Mouse (Mus musculus): ENCODE measurements at regions not wholly inside any gene's neighbourhood (a gene's known extent, or its start where the extent isn't known, plus 50 kb on each side); places are given as distances from the start of the nearest gene placed in this dataset.

GRCm38 (mm10) chr14:100357131-100357530 lies 72.7 kb upstream of the Klf12 start:
- no peak overlapping the region for H3K4me2 ChIP-seq (ENCODE audit: low read depth)
- H3K27ac ChIP-seq (ENCODE audit: low read depth, low read length) = no peak overlapping the region
- DNase-seq = no peak
- no peak for TF ChIP-seq CTCF (IDR thresholded peaks at IDR 0.05; ENCODE audit: low read depth)
- H3K36me3 ChIP-seq (ENCODE audit: insufficient read depth) = no peaks in the 10 kb centered on the region
- ATAC-seq = no peak
- no peaks in the 10 kb centered on the region for H3K9me3 ChIP-seq (ENCODE audit: low read length)
- no peak overlapping the region for H3K9ac ChIP-seq
- no peak overlapping the region for H3K4me3 ChIP-seq (ENCODE audit: low read depth, low read length)
- no peaks in the 10 kb centered on the region for H3K27me3 ChIP-seq (ENCODE audit: insufficient read depth, low read length)
- no peaks in the 10 kb centered on the region for H3K4me1 ChIP-seq (ENCODE audit: insufficient read depth)
- 86% methylated on average over 4 of the region's 4 CpGs for WGBS

GRCm38 (mm10) chr14:100353508-100353907 lies 69.0 kb upstream of the Klf12 start:
- Histone ChIP-seq H3K4me1 (ENCODE audit: insufficient read depth) (no peaks in the 10 kb centered on the region), H3K27ac (ENCODE audit: low read depth, low read length) (no peak overlapping the region), H3K4me2 (ENCODE audit: low read depth) (no peak overlapping the region), H3K9me3 (ENCODE audit: low read length) (no peaks in the 10 kb centered on the region), H3K36me3 (ENCODE audit: insufficient read depth) (no peaks in the 10 kb centered on the region), H3K4me3 (ENCODE audit: low read depth, low read length) (no peak overlapping the region), H3K27me3 (ENCODE audit: insufficient read depth, low read length) (no peaks in the 10 kb centered on the region), H3K9ac (no peak overlapping the region)
- ATAC-seq (no peak), DNase-seq (no peak)
- no peak for TF ChIP-seq CTCF (IDR thresholded peaks at IDR 0.05; ENCODE audit: low read depth)
- WGBS = 77% methylated on average over 4 of the region's 4 CpGs

GRCm38 (mm10) chr14:100352961-100353452 lies 68.5 kb upstream of the Klf12 start:
- H3K27me3 ChIP-seq (ENCODE audit: insufficient read depth, low read length) = no peaks in the 10 kb centered on the region
- H3K27ac ChIP-seq (ENCODE audit: low read depth, low read length) = no peak overlapping the region
- no peak overlapping the region for H3K9ac ChIP-seq
- DNase-seq = no peak
- no peak overlapping the region for H3K4me2 ChIP-seq (ENCODE audit: low read depth)
- TF ChIP-seq CTCF (IDR thresholded peaks at IDR 0.05; ENCODE audit: low read depth) = no peak
- H3K36me3 ChIP-seq (ENCODE audit: insufficient read depth) = no peaks in the 10 kb centered on the region
- ATAC-seq = no peak
- H3K9me3 ChIP-seq (ENCODE audit: low read length) = no peaks in the 10 kb centered on the region
- H3K4me3 ChIP-seq (ENCODE audit: low read depth, low read length) = no peak overlapping the region
- WGBS = 48% methylated on average over 4 of the region's 4 CpGs
- H3K4me1 ChIP-seq (ENCODE audit: insufficient read depth) = no peaks in the 10 kb centered on the region

- ATAC-seq (no peak), DNase-seq (no peak)
- Histone ChIP-seq H3K36me3 (ENCODE audit: insufficient read depth) (no peaks in the 10 kb centered on the region), H3K4me3 (ENCODE audit: low read depth, low read length) (no peak overlapping the region), H3K27me3 (ENCODE audit: insufficient read depth, low read length) (no peaks in the 10 kb centered on the region), H3K9ac (no peak overlapping the region), H3K4me1 (ENCODE audit: insufficient read depth) (no peaks in the 10 kb centered on the region), H3K9me3 (ENCODE audit: low read length) (no peaks in the 10 kb centered on the region), H3K27ac (ENCODE audit: low read depth, low read length) (no peak overlapping the region), H3K4me2 (ENCODE audit: low read depth) (no peak overlapping the region)
- 92% methylated on average over 7 of the region's 7 CpGs for whole genome bisulfite sequencing
- no peak for TF ChIP-seq CTCF (IDR thresholded peaks at IDR 0.05; ENCODE audit: low read depth)
Measured at GRCm38 (mm10) chr14:100351004-100351403, 66.5 kb upstream of the Klf12 start.

- TF ChIP-seq CTCF (IDR thresholded peaks at IDR 0.05; ENCODE audit: low read depth) = no peak
- no peak overlapping the region for H3K27ac ChIP-seq (ENCODE audit: low read depth, low read length)
Measured at GRCm38 (mm10) chr14:100350021-100350790, 65.7 kb upstream of the Klf12 start.

GRCm38 (mm10) chr14:100348336-100349164 lies 64.1 kb upstream of the Klf12 start:
- no peaks in the 10 kb centered on the region for H3K36me3 ChIP-seq (ENCODE audit: insufficient read depth)
- H3K9ac ChIP-seq = no peak overlapping the region
- DNase-seq (peak; percentile 25), ATAC-seq (peak; percentile 83)
- TF ChIP-seq CTCF (IDR thresholded peaks at IDR 0.05; ENCODE audit: low read depth) = no peak
- no peak overlapping the region for H3K4me3 ChIP-seq (ENCODE audit: low read depth, low read length)
- H3K4me2 ChIP-seq (ENCODE audit: low read depth) = no peak overlapping the region
- no peaks in the 10 kb centered on the region for H3K27me3 ChIP-seq (ENCODE audit: insufficient read depth, low read length)
- WGBS = 48% methylated on average over 4 of the region's 4 CpGs
- no peak overlapping the region for H3K27ac ChIP-seq (ENCODE audit: low read depth, low read length)
- H3K4me1 ChIP-seq (ENCODE audit: insufficient read depth) = no peaks in the 10 kb centered on the region
- H3K9me3 ChIP-seq (ENCODE audit: low read length) = no peaks in the 10 kb centered on the region

More at GRCm38 (mm10) chr14:100350021-100350790, 65.7 kb upstream of the Klf12 start:
- WGBS = 69% methylated on average over 9 of the region's 9 CpGs
- H3K4me2 ChIP-seq (ENCODE audit: low read depth) = no peak overlapping the region
- no peaks in the 10 kb centered on the region for H3K27me3 ChIP-seq (ENCODE audit: insufficient read depth, low read length)
- no peak for ATAC-seq
- no peaks in the 10 kb centered on the region for H3K4me1 ChIP-seq (ENCODE audit: insufficient read depth)
- H3K36me3 ChIP-seq (ENCODE audit: insufficient read depth) = no peaks in the 10 kb centered on the region
- H3K9me3 ChIP-seq (ENCODE audit: low read length) = no peaks in the 10 kb centered on the region
- H3K4me3 ChIP-seq (ENCODE audit: low read depth, low read length) = no peak overlapping the region
- no peak for DNase-seq
- no peak overlapping the region for H3K9ac ChIP-seq

- no peak for ATAC-seq
- 92% methylated on average over 4 of the region's 4 CpGs for WGBS
- Histone ChIP-seq H3K27ac (ENCODE audit: low read depth, low read length) (no peak overlapping the region), H3K4me2 (ENCODE audit: low read depth) (no peak overlapping the region), H3K4me1 (ENCODE audit: insufficient read depth) (no peaks in the 10 kb centered on the region), H3K36me3 (ENCODE audit: insufficient read depth) (no peaks in the 10 kb centered on the region), H3K9ac (no peak overlapping the region), H3K9me3 (ENCODE audit: low read length) (no peaks in the 10 kb centered on the region), H3K4me3 (ENCODE audit: low read depth, low read length) (no peak overlapping the region), H3K27me3 (ENCODE audit: insufficient read depth, low read length) (no peaks in the 10 kb centered on the region)
- no peak for TF ChIP-seq CTCF (IDR thresholded peaks at IDR 0.05; ENCODE audit: low read depth)
- DNase-seq = no peak
Measured at GRCm38 (mm10) chr14:100336926-100337325, 52.4 kb upstream of the Klf12 start.

Small RNA genes lying in the stretch of these regions (microRNA-seq; reads per million reads assigned to microRNA genes)
- gene Gm22401 = 0 reads per million in 2 experiments
